Mouse (Mus musculus) MEL (cell line): Measurements from ENCODE around the gene Hk3. TPM values are rescaled to one million over a fixed set of nuclear protein-coding genes. Genes with fewer than 3 reads are reported as not detected.

Experiments used
- DNase-seq: peaks from one replicate; pipeline ENCODE4 v3.0.0; 2011; ENCODE audit warnings: low read depth, low spot score
- H3K27ac ChIP-seq: 2 replicates; pipeline ENCODE4 v1.5.1; 2012; ENCODE audit warnings: low read depth, mild to moderate bottlenecking, control low read depth, low read length, moderate library complexity; ENCODE audit not compliant: control insufficient read depth
- H3K27me3 ChIP-seq, 2 experiments: fragments of 150-350 bp in 1 of 2; sonication (generic) in 1 of 2; 2 replicates each; pipeline ENCODE4 v1.6.1; 2012; ENCODE audit warnings: low read length in 2 of 2, mild to moderate bottlenecking in 2 of 2, improper control_type of control experiment in 1 of 2, moderate library complexity in 1 of 2; ENCODE audit not compliant: insufficient read depth in 2 of 2, control insufficient read depth in 1 of 2
- H3K36me3 ChIP-seq, 2 experiments: 2 replicates each; pipeline ENCODE4 v1.6.1; 2012 to 2014; ENCODE audit warnings: low read length in 2 of 2, improper control_type of control experiment in 1 of 2, inconsistent platforms in 1 of 2, mild to moderate bottlenecking in 1 of 2; ENCODE audit not compliant: insufficient read depth in 2 of 2, control insufficient read depth in 1 of 2
- H3K4me1 ChIP-seq, 2 experiments: fragments of 150-350 bp in 1 of 2; sonication (generic) in 1 of 2; 2 replicates each; pipeline ENCODE4 v1.6.1; 2012; ENCODE audit warnings: low read length in 2 of 2, improper control_type of control experiment in 1 of 2, mild to moderate bottlenecking in 1 of 2; ENCODE audit not compliant: insufficient read depth in 2 of 2, control insufficient read depth in 1 of 2
- H3K4me3 ChIP-seq, 2 experiments: fragments of 150-350 bp in 1 of 2; sonication (generic) in 1 of 2; 2 replicates each; pipeline ENCODE4 v1.5.1; 2012; ENCODE audit warnings: low read depth in 2 of 2, low read length in 2 of 2, mild to moderate bottlenecking in 2 of 2, moderate library complexity in 2 of 2, control low read depth in 1 of 2, improper control_type of control experiment in 1 of 2; ENCODE audit not compliant: control insufficient read depth in 1 of 2, insufficient read depth in 1 of 2
- H3K79me2 ChIP-seq: 2 replicates; pipeline ENCODE4 v1.6.1; 2012; ENCODE audit warnings: mild to moderate bottlenecking, low read length, moderate library complexity; ENCODE audit not compliant: control insufficient read depth, poor library complexity, insufficient read depth
- H3K9ac ChIP-seq: 2 replicates; pipeline ENCODE4 v1.6.1; 2012; ENCODE audit warnings: low read depth, mild to moderate bottlenecking, control low read depth, low read length, moderate library complexity; ENCODE audit not compliant: control insufficient read depth, poor library complexity, severe bottlenecking
- H3K9me3 ChIP-seq: fragments of 150-350 bp; sonication (generic); replicated peaks from 2 replicates; pipeline ENCODE4 v1.6.1; 2012; ENCODE audit warnings: mild to moderate bottlenecking, low read length, improper control_type of control experiment, moderate library complexity; ENCODE audit not compliant: insufficient read depth
- CHD1 ChIP-seq: IDR thresholded peaks from 2 replicates; pipeline ENCODE4 v1.6.1; 2012; ENCODE audit warnings: low read depth, mild to moderate bottlenecking, inconsistent platforms, low read length, improper control_type of control experiment
- CHD2 ChIP-seq: IDR thresholded peaks from 2 replicates; pipeline ENCODE4 v1.6.1; 2011; ENCODE audit warnings: low read length, improper control_type of control experiment
- CTCF ChIP-seq, 3 experiments: IDR thresholded peaks in 2 of 3; conservative IDR thresholded peaks in 1 of 3; 2 replicates each; pipeline ENCODE4 v1.5.1; 2011 to 2012; ENCODE audit warnings: low read length in 3 of 3, low read depth in 2 of 3, mild to moderate bottlenecking in 2 of 3, improper control_type of control experiment in 1 of 3, inconsistent platforms in 1 of 3, mixed read lengths in 1 of 3, moderate library complexity in 1 of 3; ENCODE audit not compliant: control insufficient read depth in 1 of 3, insufficient read depth in 1 of 3, poor library complexity in 1 of 3, severe bottlenecking in 1 of 3
- ELF1 ChIP-seq: IDR thresholded peaks from 2 replicates; pipeline ENCODE4 v1.6.1; 2014; ENCODE audit warnings: low read depth, mild to moderate bottlenecking, inconsistent platforms, low read length, improper control_type of control experiment, moderate library complexity
- GABPA ChIP-seq: IDR thresholded peaks from 2 replicates; pipeline ENCODE4 v1.6.1; 2012; ENCODE audit warnings: low read depth, mild to moderate bottlenecking, inconsistent platforms, low read length, improper control_type of control experiment, moderate library complexity
- HCFC1 ChIP-seq: IDR thresholded peaks from 2 replicates; pipeline ENCODE4 v1.6.1; 2012; ENCODE audit warnings: low read depth, mild to moderate bottlenecking, inconsistent platforms, low read length, improper control_type of control experiment, moderate library complexity
- MAFK ChIP-seq: IDR thresholded peaks from 2 replicates; pipeline ENCODE4 v1.6.1; 2011; ENCODE audit warnings: low read depth, mild to moderate bottlenecking, low read length, improper control_type of control experiment, borderline replicate concordance
- MAZ ChIP-seq: IDR thresholded peaks from 2 replicates; pipeline ENCODE4 v1.6.1; 2012; ENCODE audit warnings: low read depth, mild to moderate bottlenecking, inconsistent platforms, low read length, improper control_type of control experiment
- MYB ChIP-seq: IDR thresholded peaks from 2 replicates; pipeline ENCODE4 v1.6.1; 2011; ENCODE audit warnings: mild to moderate bottlenecking, low read depth, low read length, improper control_type of control experiment
- MYC ChIP-seq: IDR thresholded peaks from 2 replicates; pipeline ENCODE4 v1.6.1; 2011; ENCODE audit warnings: low read depth, mild to moderate bottlenecking, low read length, improper control_type of control experiment, moderate library complexity
- NELFE ChIP-seq: IDR thresholded peaks from 2 replicates; pipeline ENCODE4 v1.6.1; 2011; ENCODE audit warnings: low read depth, low read length, improper control_type of control experiment
- POLR2A ChIP-seq, 2 experiments: IDR thresholded peaks; 2 replicates each; pipeline ENCODE4 v1.6.1; 2011 to 2012; ENCODE audit warnings: low read length in 2 of 2, mild to moderate bottlenecking in 2 of 2, control low read depth in 1 of 2, improper control_type of control experiment in 1 of 2, low read depth in 1 of 2, moderate library complexity in 1 of 2; ENCODE audit not compliant: control insufficient read depth in 1 of 2, insufficient read depth in 1 of 2, poor library complexity in 1 of 2
- POLR2AphosphoS5 ChIP-seq: IDR thresholded peaks from 2 replicates; pipeline ENCODE4 v1.6.1; 2012; ENCODE audit warnings: low read depth, borderline replicate concordance, mild to moderate bottlenecking, inconsistent platforms, low read length, moderate library complexity, mixed read lengths
- RCOR1 ChIP-seq: IDR thresholded peaks from 2 replicates; pipeline ENCODE4 v1.6.1; 2012; ENCODE audit warnings: low read depth, mild to moderate bottlenecking, inconsistent platforms, low read length, improper control_type of control experiment
- SMC3 ChIP-seq: IDR thresholded peaks from 2 replicates; pipeline ENCODE4 v1.6.1; 2011; ENCODE audit warnings: low read depth, low read length, improper control_type of control experiment
- USF1 ChIP-seq: IDR thresholded peaks from 2 replicates; pipeline ENCODE4 v1.6.1; 2014; ENCODE audit warnings: low read depth, mild to moderate bottlenecking, inconsistent platforms, low read length, improper control_type of control experiment, moderate library complexity
- USF2 ChIP-seq, 2 experiments: IDR thresholded peaks; 2 replicates each; pipeline ENCODE4 v1.6.1; 2011 to 2012; ENCODE audit warnings: improper control_type of control experiment in 2 of 2, low read length in 2 of 2, borderline replicate concordance in 1 of 2, inconsistent platforms in 1 of 2, low read depth in 1 of 2, mild to moderate bottlenecking in 1 of 2; ENCODE audit not compliant: insufficient read depth in 1 of 2
- ZC3H11A ChIP-seq: IDR thresholded peaks from 2 replicates; pipeline ENCODE4 v1.6.1; 2012; ENCODE audit warnings: low read depth, mild to moderate bottlenecking, inconsistent platforms, low read length, improper control_type of control experiment
- ZNF384 ChIP-seq: IDR thresholded peaks from 2 replicates; pipeline ENCODE4 v1.6.1; 2012; ENCODE audit warnings: low read depth, mild to moderate bottlenecking, inconsistent platforms, low read length, improper control_type of control experiment
- polyA plus RNA-seq, 2 experiments: library from polyadenylated mRNA; stranded (reverse) in 1 of 2; unstranded in 1 of 2; fragments of >175 nt in 1 of 2; fragments of >200 nt in 1 of 2; gene quantifications; 2 replicates each; pipeline versions ENCODE4 v1.2.1 to v1.2.4; 2012; ENCODE audit warnings: low replicate concordance in 2 of 2, low read depth in 1 of 2; ENCODE audit not compliant: insufficient read length in 2 of 2, insufficient read depth in 1 of 2, missing spikeins in 1 of 2
- total RNA-seq: library from RNA; depleted of rRNA; stranded (reverse); fragments of 300-350 nt; gene quantifications from 2 replicates; pipeline ENCODE4 v1.2.3, GENCODE M21; 2012

The Hk3 gene
- total and polyA plus RNA-seq, 3 experiments, result not detected

GRCm38 (mm10) chr13:54968636-54969035 is 52.5 kb downstream of the Hk3 start:
- Histone ChIP-seq H3K4me3 (no peak overlapping the region), H3K27ac (no peak overlapping the region), H3K27me3 (no peaks in the 10 kb centered on the region), H3K4me1 (no peaks in the 10 kb centered on the region), H3K36me3 (no peaks in the 10 kb centered on the region), H3K9ac (no peak overlapping the region), H3K9me3 (no peaks in the 10 kb centered on the region), H3K79me2 (no peaks in the 10 kb centered on the region)
- no peak for TF ChIP-seq MAZ
- no peak for DNase-seq

GRCm38 (mm10) chr13:54967501-54967900 is 53.7 kb downstream of the Hk3 start:
- H3K9ac ChIP-seq, result no peak overlapping the region

GRCm38 (mm10) chr13:54965256-54965655 is 55.9 kb downstream of the Hk3 start:
- TF ChIP-seq ZNF384 (no peak), ELF1 (no peak), NELFE (no peak), SMC3 (no peak), HCFC1 (no peak), MYB (no peak), MAFK (no peak), CTCF (IDR thresholded peaks at IDR 0.05 in 2 of 3, conservative IDR thresholded peaks at IDR 0.05 in 1 of 3; ENCODE audit: control insufficient read depth in 1 of 3, insufficient read depth in 1 of 3, low read depth in 2 of 3, low read length in 3 of 3, poor library complexity in 1 of 3, severe bottlenecking in 1 of 3) (no peak), GABPA (no peak), USF1 (no peak), MYC (no peak), MAZ (no peak), CHD1 (no peak), ZC3H11A (no peak), CHD2 (no peak), RCOR1 (no peak), POLR2AphosphoS5 (no peak), POLR2A (IDR thresholded peaks at IDR 0.05; ENCODE audit: control insufficient read depth in 1 of 2, insufficient read depth in 1 of 2, low read depth in 1 of 2, low read length in 2 of 2, poor library complexity in 1 of 2) (no peak)
- H3K27me3 ChIP-seq, result no peaks in the 10 kb centered on the region
- no peak for DNase-seq

More at GRCm38 (mm10) chr13:54967501-54967900, 53.7 kb downstream of the Hk3 start:
- no peaks in the 10 kb centered on the region for H3K36me3 ChIP-seq
- no peak for DNase-seq
- H3K27ac ChIP-seq, result no peak overlapping the region
- no peak overlapping the region for H3K4me3 ChIP-seq
- TF ChIP-seq NELFE (no peak), RCOR1 (no peak), USF2 (IDR thresholded peaks at IDR 0.05; ENCODE audit: borderline replicate concordance in 1 of 2, insufficient read depth in 1 of 2, low read depth in 1 of 2, low read length in 2 of 2) (no peak), MYC (no peak)
- no peaks in the 10 kb centered on the region for H3K4me1 ChIP-seq
- no peaks in the 10 kb centered on the region for H3K9me3 ChIP-seq
- H3K27me3 ChIP-seq, result no peaks in the 10 kb centered on the region
- no peaks in the 10 kb centered on the region for H3K79me2 ChIP-seq

More at GRCm38 (mm10) chr13:54965256-54965655, 55.9 kb downstream of the Hk3 start:
- no peak overlapping the region for H3K4me3 ChIP-seq
- H3K79me2 ChIP-seq, result no peaks in the 10 kb centered on the region
- H3K27ac ChIP-seq, result no peak overlapping the region
- H3K9me3 ChIP-seq, result no peaks in the 10 kb centered on the region
- no peaks in the 10 kb centered on the region for H3K36me3 ChIP-seq
- no peak overlapping the region for H3K9ac ChIP-seq
- H3K4me1 ChIP-seq, result no peaks in the 10 kb centered on the region
